Mouse (Mus musculus): Measurements from ENCODE around the gene Trim63.

DNA sequence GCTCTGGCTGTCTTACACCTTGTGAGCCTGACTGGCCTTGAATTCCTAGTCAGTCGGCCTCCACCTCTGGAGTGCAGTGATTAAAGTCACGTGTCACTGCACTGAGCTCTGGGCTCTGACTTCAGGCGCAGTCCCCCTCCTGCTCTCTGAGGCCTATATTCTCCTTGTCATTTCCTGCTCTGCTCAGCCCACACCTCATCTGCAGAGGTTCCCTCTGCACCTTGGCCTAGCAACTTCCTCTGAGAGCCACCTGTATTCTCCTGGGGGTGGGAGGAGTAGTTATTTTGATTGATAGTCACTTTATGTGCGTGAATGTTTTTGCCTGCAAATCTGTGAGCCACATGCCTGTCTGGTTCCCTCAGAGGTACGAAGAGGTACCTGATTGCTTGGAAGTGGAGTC lies 46.3 kb downstream of the Trim63 start:
- TF ChIP-seq POLR2A (IDR thresholded peaks at IDR 0.05; ENCODE audit: low read depth, low read length) (no peak), CTCF (IDR thresholded peaks at IDR 0.05; ENCODE audit: extremely low read depth, insufficient read length, insufficient replicate concordance, low read depth, low read length) (no peak)

Measured in small intestine, adult 2 months (tissue).